Mouse (Mus musculus): ENCODE measurements at regions not wholly inside any gene's neighbourhood (a gene's known extent, or its start where the extent isn't known, plus 50 kb on each side); places are given as distances from the start of the nearest gene placed in this dataset.

- DNase-seq: no peak
Measured at GRCm38 (mm10) chr8:26358711-26359136, 239.4 kb downstream of the Gm45692 start.

DNA sequence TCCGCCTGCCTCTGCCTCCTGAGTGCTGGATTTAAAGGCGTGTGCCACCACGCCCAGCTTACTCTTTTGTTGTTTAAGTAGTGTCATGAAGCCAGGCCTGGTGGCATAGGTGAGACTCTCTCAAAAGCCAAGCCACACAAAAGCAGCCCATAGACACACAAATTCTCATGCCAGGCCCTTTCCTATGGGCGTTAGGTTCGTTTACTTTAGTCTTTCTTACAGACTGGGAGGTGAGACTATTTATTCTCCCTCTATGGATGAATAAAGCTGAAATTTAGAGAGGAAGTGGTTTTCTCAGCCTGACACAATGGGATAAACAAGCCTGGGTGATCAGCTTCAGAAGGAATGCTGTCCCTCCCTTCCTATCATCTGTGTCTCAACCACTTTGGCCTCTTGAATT lies 243.0 kb downstream of the Gm45692 start:
- no peak for DNase-seq

DNA sequence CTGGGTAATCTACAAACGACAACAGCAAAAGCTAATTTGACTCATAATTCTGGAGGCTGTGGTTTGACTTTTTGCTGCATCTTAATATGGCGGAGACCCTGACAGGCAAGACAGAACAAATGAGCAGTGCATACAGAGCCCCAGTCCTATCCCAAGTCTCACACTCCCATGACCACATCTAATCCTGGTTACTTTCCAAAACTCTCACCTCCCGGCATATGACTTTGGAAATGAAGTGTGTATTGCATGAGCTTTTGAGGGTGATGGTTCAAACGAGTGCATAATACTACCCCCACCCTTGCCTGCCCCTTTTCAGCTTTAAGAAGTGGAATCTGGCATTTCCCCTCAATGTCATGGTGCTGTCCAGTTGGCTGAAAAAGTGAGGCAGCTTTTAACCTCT lies 244.3 kb downstream of the Gm45692 start:
- no peak for DNase-seq

DNA sequence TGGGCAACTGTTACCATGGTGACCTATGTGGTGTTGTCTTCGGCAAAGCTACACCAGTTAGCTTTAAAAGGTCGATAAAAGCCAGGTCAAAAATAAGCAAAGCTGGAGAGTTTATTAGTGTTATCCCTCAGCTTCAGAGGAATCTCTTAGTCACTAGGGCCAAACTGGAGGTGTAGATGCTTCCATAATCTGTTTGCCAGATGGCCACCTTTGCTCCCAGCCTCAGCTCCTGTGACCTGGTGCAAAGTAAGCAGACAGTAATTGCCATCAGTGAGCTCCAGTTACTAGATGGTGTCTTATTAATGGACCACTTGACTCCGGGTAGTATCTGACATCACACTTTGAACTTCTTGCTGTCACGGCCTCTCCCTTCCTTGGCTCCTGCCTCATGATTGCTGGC lies 245.3 kb downstream of the Gm45692 start:
- no peak for DNase-seq

GRCm38 (mm10) chr8:26380668-26381067 lies 261.3 kb downstream of the Gm45692 start:
- peak; percentile 67 for DNase-seq

- DNase-seq: no peak
Measured at GRCm38 (mm10) chr8:26382426-26382825, 263.1 kb downstream of the Gm45692 start.

- no peak for DNase-seq
Measured at GRCm38 (mm10) chr8:26383886-26384285, 264.6 kb downstream of the Gm45692 start.

GRCm38 (mm10) chr8:26384305-26384993 lies 265.1 kb downstream of the Gm45692 start:
- no peak for DNase-seq

DNA sequence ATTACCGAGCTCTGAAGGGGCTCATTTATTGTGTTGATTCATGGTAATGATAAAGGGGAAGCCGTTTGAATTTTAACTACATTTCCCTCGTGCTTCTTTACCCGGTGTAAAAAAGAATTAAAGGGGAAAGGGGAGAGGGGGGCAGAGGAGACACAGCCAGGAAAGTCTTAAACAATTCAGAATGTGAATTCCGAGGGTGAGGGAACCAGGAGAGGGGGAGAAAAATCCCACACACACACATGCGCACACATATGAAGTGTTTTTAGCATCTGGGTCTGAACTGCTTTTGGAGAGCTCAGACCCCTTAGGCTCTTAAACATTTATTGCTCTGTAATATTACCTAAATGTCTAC lies 265.6 kb downstream of the Gm45692 start:
- DNase-seq: no peak

DNA sequence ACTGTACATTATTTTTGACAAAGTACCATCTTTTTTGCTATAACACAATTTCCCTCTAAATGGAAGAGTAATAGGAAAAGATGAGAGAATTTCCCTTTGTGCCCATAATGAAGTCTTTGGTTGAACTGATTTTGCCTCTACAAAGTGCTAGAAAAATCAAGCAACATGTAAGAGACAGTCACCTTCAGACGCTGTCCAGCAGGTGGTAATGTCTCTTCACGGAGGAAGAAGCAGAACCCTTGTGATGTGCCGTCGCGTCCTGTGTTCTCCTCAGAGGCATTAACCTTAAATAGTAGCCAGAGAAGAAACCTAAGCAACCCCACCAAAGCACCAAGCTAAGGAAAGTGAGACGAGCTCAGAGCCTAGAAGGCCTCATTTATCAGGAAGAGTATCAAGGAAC lies 275.7 kb downstream of the Gm45692 start:
- no peak for DNase-seq

GRCm38 (mm10) chr8:26420002-26420401 lies 300.7 kb downstream of the Gm45692 start:
- no peak for DNase-seq

DNA sequence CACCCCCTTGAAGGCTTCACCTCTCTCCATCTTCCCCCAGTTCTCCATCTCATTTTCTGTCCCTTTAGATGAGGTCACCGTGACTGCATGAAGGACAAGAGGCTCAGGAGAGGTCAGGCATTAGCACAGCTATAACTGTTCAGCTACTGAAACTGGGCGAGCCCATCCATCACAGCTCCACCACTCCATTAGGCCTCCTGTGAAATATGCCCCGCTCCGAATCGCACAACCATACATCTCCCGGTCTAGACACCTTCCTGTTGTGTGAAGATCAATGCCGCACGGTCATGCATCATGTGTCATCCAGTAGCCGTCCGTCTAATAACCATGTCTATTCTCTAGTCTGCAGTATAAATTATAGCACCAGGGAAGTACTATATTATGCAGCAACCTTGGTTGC lies 301.2 kb downstream of the Gm45692 start:
- DNase-seq: no peak

DNA sequence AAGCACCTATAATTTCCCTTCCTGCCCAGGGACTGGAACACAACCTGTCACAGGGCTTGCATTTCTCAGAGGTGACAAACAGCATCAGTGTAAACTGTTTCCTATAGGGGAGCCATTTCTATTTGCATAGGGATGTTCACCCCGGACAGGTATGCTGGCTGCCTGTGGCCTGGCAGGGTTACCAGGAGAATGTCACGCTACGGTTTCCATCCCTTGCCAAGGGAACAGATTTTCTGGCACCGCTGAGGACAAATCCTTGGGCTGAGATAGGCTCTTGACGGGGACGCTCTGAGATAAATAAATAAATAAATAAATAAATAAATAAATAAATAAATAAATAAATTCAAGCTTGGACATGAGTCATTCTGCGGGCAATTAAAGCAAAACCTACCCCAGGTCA lies 308.0 kb downstream of the Gm45692 start:
- no peak for DNase-seq

GRCm38 (mm10) chr8:26429751-26430327 lies 310.5 kb downstream of the Gm45692 start:
- no peak for DNase-seq

GRCm38 (mm10) chr8:26432161-26432919 lies 313.0 kb downstream of the Gm45692 start:
- DNase-seq: no peak

DNA sequence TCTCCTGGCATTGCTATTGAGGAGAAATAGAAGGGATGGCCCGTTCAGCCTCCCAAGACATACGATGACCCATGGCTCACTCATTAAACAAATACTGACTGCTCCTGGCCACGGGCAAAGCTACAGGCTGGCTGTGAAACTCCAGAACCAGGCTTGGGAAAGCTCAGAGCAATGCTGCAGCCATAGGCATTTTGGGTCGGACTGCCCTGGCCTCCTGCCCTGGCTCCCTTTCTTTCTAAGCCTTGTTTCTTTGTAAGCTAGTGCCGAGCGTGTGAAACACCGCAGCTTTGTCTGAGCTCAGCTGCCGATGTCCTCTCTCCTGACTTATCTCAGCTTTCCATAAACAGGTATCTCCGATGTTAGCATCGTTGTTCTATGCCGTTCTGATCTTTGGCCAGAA lies 316.9 kb downstream of the Gm45692 start:
- DNase-seq: no peak

- no peak for DNase-seq
Measured at GRCm38 (mm10) chr8:26437571-26437970, 318.2 kb downstream of the Gm45692 start.

- no peak for DNase-seq
Measured at GRCm38 (mm10) chr8:26438246-26438862, 319.0 kb downstream of the Gm45692 start.

DNA sequence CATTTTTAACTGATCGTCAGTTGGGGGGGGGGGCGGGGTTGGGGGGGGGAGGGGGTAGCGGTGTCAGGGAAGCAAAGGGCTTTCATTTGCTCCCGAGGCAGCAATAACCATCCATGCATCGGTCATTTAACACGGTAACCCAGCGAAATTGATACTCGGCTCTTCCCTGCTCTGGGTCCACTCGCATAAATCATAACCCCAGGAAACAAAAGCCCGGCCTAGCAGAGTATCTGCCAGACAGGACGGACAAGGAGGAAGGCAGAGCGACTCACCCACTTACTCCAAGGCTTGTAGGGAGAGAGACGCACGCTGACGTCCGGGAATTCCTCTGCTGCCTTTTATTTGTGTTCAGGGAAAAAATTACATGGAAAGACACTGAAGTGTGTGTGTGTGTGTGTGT lies 319.5 kb downstream of the Gm45692 start:
- DNase-seq: no peak

DNA sequence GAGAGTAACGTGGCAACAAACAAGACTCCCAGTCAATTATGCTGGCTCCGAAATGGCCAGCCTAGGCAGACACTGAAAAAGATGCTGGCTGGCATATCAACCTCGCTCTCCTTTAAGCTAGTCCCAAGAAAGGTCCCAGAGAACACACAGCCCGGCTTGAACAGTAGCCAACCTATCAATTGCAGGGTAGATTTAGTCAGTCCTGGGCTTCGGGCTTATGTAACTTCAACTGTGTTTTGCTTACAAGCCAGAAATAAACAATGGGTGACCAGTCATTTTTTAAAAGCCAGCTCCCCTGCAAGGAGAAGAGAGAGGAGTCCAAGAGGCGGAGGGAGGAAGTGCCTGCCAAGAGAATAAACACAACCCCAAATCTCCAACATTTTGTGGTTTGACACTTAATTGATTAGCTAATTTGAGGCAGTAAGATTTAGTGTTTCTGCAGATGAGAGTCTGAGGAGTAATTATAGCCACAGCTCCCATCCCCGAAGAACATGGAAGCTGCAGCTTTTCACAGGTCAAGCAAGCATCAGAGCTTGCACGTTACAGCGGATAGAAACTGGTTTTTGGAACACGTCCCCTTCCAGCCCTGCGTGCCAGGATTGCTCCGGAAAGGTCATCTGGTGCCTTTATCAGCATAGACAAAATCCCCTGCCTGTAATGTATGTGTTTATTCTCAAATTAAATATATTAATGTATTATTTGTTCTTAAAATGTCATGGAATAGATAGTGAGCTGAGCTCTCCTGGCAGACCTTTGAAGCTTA lies 322.1 kb downstream of the Gm45692 start:
- DNase-seq: peak; percentile 64

DNA sequence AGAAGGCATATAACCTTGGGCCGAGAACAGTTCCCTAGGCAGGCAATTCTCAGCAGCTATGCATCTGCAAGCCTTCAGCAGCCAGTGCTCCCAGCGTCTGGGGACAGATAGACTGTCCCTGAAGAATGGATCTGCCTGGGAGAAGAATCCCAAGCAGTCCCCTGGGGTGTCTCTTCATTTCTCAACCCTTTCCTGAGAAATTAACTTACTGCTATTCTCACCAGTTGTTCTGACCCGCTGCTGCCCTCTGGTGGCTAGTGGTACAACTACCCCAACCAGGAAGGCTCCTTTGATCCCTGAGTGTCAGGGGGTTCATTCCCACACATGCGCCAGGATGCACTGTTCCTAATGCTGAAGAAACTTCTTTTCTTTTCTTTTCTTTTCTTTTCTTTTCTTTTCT lies 323.7 kb downstream of the Gm45692 start:
- DNase-seq: peak; percentile 71

DNA sequence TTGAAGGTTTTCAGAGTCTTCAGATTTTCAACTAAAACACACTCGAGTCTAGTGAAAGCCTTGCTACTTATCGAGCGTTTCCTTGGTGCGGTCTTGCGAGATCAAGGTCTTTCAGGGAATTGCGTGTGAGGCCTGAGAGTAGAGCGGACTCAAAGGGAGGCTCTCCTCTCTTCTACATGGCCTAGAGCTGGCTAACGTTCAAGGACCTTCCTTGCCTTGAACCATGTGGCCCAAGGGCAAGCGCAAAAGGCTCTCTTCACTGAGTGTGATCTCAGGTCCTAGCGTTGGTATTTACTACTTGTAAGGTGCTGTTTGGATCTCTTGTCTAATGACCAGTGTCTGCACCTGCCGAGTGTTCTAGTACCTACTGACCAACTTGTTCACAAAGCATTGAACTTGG lies 324.4 kb downstream of the Gm45692 start:
- DNase-seq: no peak

DNA sequence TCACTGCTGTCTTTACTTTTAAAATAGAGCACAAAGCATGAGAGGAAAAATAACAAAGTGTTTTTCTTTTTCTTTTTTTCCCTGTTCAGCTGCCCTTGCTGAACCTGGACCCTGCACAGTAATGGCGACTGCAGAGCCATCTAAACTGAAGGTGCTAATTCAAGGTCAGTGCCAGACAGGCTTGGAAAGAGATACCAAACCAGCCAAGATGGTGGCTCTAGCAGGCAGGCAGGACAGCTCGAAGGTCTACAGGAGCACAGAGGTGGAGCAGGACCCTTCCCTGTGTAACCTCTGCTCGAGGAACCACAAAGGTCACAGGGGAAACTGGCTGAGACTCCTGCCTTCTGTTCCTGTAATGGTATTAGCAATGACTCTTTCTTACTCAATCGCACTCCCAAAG lies 326.7 kb downstream of the Gm45692 start:
- no peak for DNase-seq

All from cerebellum, adult 11 months (tissue).